Mouse (Mus musculus) olfactory bulb, adult 2 months (tissue): ENCODE data around the gene Nab1.

Experiments used
- CTCF ChIP-seq: fragments of 200-500 bp; IDR thresholded peaks from 2 replicates; pipeline ENCODE4 v1.5.1; 2012; ENCODE audit warnings: low read depth, mild to moderate bottlenecking, low read length, moderate library complexity; ENCODE audit not compliant: insufficient read depth
- POLR2A ChIP-seq: fragments of 200-500 bp; IDR thresholded peaks from 2 replicates; pipeline ENCODE4 v1.6.1; 2012; ENCODE audit warnings: mild to moderate bottlenecking, low read depth, low read length, moderate library complexity; ENCODE audit not compliant: insufficient read depth

DNA sequence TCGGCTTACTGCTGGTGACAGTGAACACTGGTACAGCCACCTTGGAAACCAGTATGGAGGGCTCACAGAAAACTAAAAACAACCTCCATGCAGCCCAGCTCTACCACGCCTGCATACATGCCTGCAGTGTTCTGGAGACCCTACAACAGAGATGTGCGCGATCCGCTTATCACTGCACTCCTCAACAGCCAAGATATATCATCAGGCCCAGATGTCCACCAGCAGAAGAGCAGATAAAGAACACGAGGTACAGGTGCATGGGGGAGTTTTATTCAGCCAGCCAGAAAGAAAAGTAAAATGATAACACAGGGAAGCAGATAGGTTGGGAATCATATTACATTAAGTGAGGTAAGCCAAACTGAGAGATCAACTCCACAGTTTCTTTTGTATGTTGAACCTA lies 37.2 kb downstream of the Nab1 start:
- TF ChIP-seq CTCF (no peak), POLR2A (no peak)
